In the genomic region with DNA sequence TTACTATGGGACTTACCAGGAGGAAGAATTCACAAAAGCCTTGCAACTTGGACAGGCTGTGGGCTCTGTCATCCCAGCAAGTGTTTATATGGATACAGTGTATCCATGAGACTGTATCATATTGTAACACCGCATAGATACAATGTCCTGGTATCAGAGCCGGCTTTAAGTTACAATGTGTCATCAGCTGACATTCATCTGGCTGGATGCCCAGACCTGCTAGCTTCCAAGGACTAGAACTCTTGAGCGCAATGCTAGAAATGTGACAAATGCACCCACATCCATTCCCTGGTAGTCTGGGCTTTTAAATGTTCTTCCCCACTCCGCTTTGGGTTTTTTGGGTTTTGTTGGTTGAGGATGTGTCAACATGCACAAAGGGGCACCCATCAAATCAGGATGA, we compare ENCODE assay signal across 9 mouse cellular contexts. TPM values are rescaled to one million over a fixed set of nuclear protein-coding genes. Genes with fewer than 3 reads are reported as not detected.
DNase-seq lines count a peak whose midpoint lies in the region; ATAC-seq and TF ChIP-seq lines count a peak whose summit lies in the region.
"Had no signal": no experiment of that assay in that cellular context is flagged by ENCODE, and none has a peak within 500 bp of the region (broad histone marks: within the 10 kb centered on the region; RNA-seq: fewer than 3 reads in every experiment).

No protein-coding gene starts in this region.

- H3K9ac ChIP-seq in hindbrain, postnatal 0 days (replicated peaks; ENCODE audit: low read length): no peak overlapping the region
- H3K9ac ChIP-seq in hindbrain, embryonic 13.5 days: no peak overlapping the region
- H3K9ac ChIP-seq: neural tube, embryonic 12.5 days had no signal

- no peak overlapping the region for H3K27ac ChIP-seq in hindbrain, postnatal 0 days
- no peak overlapping the region for H3K27ac ChIP-seq in hindbrain, embryonic 13.5 days
- H3K27ac ChIP-seq: neural tube, embryonic 12.5 days had no signal

- no peak for ATAC-seq in hindbrain, postnatal 0 days
- ATAC-seq in hindbrain, embryonic 13.5 days (ENCODE audit: low FRiP score): no peak
- peak; percentile 37; the same call in 1 of the 2 replicates for ATAC-seq in common myeloid progenitor, adult 5-6 weeks (replicated peaks; ENCODE audit: low read depth, poor library complexity, severe bottlenecking)

- no peaks in the 10 kb centered on the region for H3K27me3 ChIP-seq in hindbrain, postnatal 0 days (ENCODE audit: insufficient read depth, low read length)
- no peaks in the 10 kb centered on the region for H3K27me3 ChIP-seq in hindbrain, embryonic 13.5 days
- H3K27me3 ChIP-seq: neural tube, embryonic 12.5 days had no signal

- 0 out of 2 replicates have a peak, but pooled peaks cover 4% of the 10 kb centered on the region for H3K4me1 ChIP-seq in hindbrain, postnatal 0 days (ENCODE audit: insufficient read depth, low read length)
- H3K4me1 ChIP-seq in hindbrain, embryonic 13.5 days (replicated peaks): peaks cover 4% of the 10 kb centered on the region; the same call in 1 of the 2 replicates
- H3K4me1 ChIP-seq: neural tube, embryonic 12.5 days had no signal

- 40% methylated on average over 4 of the region's 4 CpGs for WGBS in hindbrain, postnatal 0 days
- 65% methylated on average over 4 of the region's 4 CpGs for WGBS in hindbrain, embryonic 13.5 days

- peak; percentile 59 for DNase-seq in hindbrain, postnatal 0 days (ENCODE audit: low spot score)
- DNase-seq in right cerebral cortex, adult 18-20 months: peak; percentile 64
- no peak for DNase-seq in right cerebral cortex, postnatal 25 days
- peak; percentile 80 for DNase-seq in testis, postnatal 14 days (ENCODE audit: low spot score)
- DNase-seq in gastrocnemius, postnatal 10 days: no peak

- H3K36me3 ChIP-seq in hindbrain, postnatal 0 days (ENCODE audit: insufficient read depth, low read length): no peaks in the 10 kb centered on the region
- H3K36me3 ChIP-seq in hindbrain, embryonic 13.5 days: no peaks in the 10 kb centered on the region
- H3K36me3 ChIP-seq: neural tube, embryonic 12.5 days had no signal

- no peaks in the 10 kb centered on the region for H3K9me3 ChIP-seq in hindbrain, postnatal 0 days (ENCODE audit: low read length)
- no peaks in the 10 kb centered on the region for H3K9me3 ChIP-seq in hindbrain, embryonic 13.5 days
- H3K9me3 ChIP-seq: neural tube, embryonic 12.5 days had no signal

- no peak overlapping the region for H3K4me2 ChIP-seq in hindbrain, postnatal 0 days (ENCODE audit: low read depth, low read length)
- H3K4me2 ChIP-seq in hindbrain, embryonic 13.5 days: no peak overlapping the region
- H3K4me2 ChIP-seq: liver, embryonic 11.5 days; neural tube, embryonic 12.5 days had no signal

- no peak overlapping the region for H3K4me3 ChIP-seq in hindbrain, postnatal 0 days (ENCODE audit: low read length)
- H3K4me3 ChIP-seq in hindbrain, embryonic 13.5 days: no peak overlapping the region
- H3K4me3 ChIP-seq: neural tube, embryonic 12.5 days had no signal

- TF ChIP-seq CTCF in hindbrain, postnatal 0 days (IDR thresholded peaks at IDR 0.05; ENCODE audit: low read depth): no peak

RNA-seq across cellular contexts. Expression of a gene that starts 22.6 kb away (rescaled TPM):
- total RNA-seq in hindbrain, postnatal 0 days (2014; rRNA removed): 7.6 and 9.5 TPM in 2 replicates
- polyA plus RNA-seq in hindbrain, postnatal 0 days (2015; fragmentation: Nextera tagmentation; extraction: Ambion mirVana): 6.2 and 7.1 TPM in 2 replicates
- 10.4 and 13.0 TPM in 2 replicates for polyA plus RNA-seq in hindbrain, embryonic 13.5 days (2015; fragmentation: Nextera tagmentation; extraction: Ambion mirVana)
- 25.5 and 30.0 TPM in 2 replicates for total RNA-seq in common myeloid progenitor, adult 5-6 weeks (2017)
- total RNA-seq in gastrocnemius, postnatal 10 days (2021): 10 to 100 TPM; 41.9 to 46.7 TPM

Comparison
In these comparisons a context has a peak if more than half of its experiments do, and no peak if none do; other contexts are left out.
1. DNase-seq: peak in hindbrain, postnatal 0 days (single experiment), right cerebral cortex, adult 18-20 months (single experiment) and testis, postnatal 14 days (single experiment); none in right cerebral cortex, postnatal 25 days (single experiment) and gastrocnemius, postnatal 10 days (single experiment).